Mouse (Mus musculus): ENCODE data around the gene Stk17b. TPM values are rescaled to one million over a fixed set of nuclear protein-coding genes. Genes with fewer than 3 reads are reported as not detected.
A peak's percentile ranks its signal among the peaks of the same experiment; 100 is the strongest.

Gene Stk17b
- polyA plus RNA-seq, 1 experiment, result 7.1 TPM

DNA sequence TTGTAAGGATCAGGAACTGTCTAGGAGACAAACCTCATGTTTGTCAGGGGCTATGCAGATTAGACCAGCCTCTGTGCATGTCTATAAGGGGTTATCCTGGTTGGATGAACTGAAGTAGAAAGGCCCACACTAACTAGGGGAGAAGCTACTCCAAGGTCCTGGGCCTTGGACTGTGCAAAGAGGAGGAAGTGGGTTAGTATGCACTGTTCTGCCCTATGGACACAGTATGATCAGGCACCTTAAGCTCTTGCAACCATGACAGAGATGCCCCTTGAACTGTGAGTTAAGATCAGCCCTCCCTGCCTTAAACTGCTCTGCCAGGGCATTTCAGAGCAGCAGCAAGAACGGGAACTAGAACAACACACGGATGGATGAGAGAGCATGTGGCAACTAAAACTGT, 31.3 kb upstream of the Stk17b start:
- Histone ChIP-seq H3K4me3 (ENCODE audit: insufficient read depth, low read length) (no peak overlapping the region), H3K4me1 (ENCODE audit: control insufficient read depth, insufficient read depth, low read length) (peaks cover 4% of the 10 kb centered on the region), H3K27ac (ENCODE audit: insufficient read depth, low read length) (peak overlapping the region; percentile 53; the same call in 1 of the 2 replicates)
- TF ChIP-seq CTCF (IDR thresholded peaks at IDR 0.05; ENCODE audit: extremely low read depth, insufficient read depth, low read length) (no peak), POLR2A (IDR thresholded peaks at IDR 0.05; ENCODE audit: extremely low read depth, insufficient read depth, low read length) (no peak)

DNA sequence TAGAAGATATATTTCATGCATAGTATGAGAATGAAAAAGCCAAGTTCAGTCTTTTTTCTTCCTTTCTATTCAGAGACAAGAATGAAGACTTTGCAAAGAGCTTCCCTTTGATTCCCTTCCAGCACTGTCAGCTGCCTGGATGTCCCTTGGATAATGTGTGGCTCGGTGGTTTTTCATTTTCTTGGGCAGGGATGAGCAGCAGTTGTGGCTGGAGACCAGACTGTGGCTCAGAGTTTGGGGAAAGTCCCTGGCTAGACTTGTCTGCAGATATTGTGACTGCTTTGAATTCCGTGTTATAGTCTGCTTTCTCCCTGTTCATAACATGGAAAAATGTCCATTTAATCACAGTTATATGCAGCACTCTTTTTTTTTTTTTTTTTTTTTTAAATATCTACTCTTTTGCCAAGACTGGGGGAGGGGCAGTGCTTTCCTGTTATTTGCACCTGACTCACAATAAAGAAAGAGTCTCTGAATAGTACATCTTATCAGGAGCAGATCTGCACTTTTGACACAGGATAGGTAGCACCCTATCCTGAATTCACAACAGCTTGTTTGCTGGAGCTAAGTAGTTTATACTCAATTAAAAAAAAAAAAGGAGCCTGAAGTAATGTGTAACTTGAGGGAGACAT, 29.2 kb upstream of the Stk17b start:
- H3K27ac ChIP-seq (ENCODE audit: insufficient read depth, low read length), result no peak overlapping the region
- TF ChIP-seq POLR2A (IDR thresholded peaks at IDR 0.05; ENCODE audit: extremely low read depth, insufficient read depth, low read length) (no peak), CTCF (IDR thresholded peaks at IDR 0.05; ENCODE audit: extremely low read depth, insufficient read depth, low read length) (no peak)
- H3K4me1 ChIP-seq (ENCODE audit: control insufficient read depth, insufficient read depth, low read length), result peaks cover 2% of the 10 kb centered on the region; the same call in 1 of the 2 replicates
- H3K4me3 ChIP-seq (ENCODE audit: insufficient read depth, low read length), result no peak overlapping the region

DNA sequence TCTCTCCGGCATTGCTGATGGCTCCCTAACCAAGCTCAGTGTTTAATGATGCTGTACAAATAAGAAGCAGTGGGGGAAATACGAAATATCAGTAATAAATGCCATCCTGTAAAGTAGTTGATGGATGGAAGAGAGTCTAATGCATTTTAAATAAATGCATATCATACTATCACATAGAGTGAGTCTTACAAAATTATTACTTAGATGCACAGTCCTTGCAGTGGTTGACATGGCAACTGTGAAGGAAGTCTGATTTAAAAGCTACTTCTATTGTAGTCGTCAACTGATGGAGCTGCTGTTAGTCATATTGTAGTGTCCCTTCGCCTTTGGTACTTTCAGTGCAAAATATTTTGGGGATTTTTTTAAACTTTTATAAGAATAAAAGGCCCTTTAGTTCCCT, 26.9 kb upstream of the Stk17b start:
- no peak for TF ChIP-seq POLR2A (IDR thresholded peaks at IDR 0.05; ENCODE audit: extremely low read depth, insufficient read depth, low read length)
- TF ChIP-seq CTCF (IDR thresholded peaks at IDR 0.05; ENCODE audit: extremely low read depth, insufficient read depth, low read length), result no peak
- Histone ChIP-seq H3K27ac (ENCODE audit: insufficient read depth, low read length) (no peak overlapping the region), H3K4me3 (ENCODE audit: insufficient read depth, low read length) (no peak overlapping the region), H3K4me1 (ENCODE audit: control insufficient read depth, insufficient read depth, low read length) (peaks cover 2% of the 10 kb centered on the region; the same call in 1 of the 2 replicates)

DNA sequence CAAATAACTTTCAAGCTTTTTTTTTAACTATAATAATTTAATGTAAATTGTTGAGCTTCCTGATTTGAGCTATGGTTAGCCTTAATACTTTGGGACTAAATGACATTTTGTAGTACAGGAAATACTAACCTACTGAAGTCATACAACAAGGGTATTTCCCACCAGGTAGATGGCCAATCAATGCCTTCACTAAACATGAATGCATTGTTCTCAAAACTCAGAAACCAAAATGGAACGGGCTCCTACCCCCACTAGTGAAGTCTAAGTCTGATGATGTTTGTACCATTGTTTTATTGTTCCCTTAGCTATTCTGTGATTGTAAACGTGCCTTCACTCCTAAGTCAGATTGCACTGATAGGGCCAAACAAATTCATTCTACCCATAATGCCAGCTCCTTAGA, 23.2 kb upstream of the Stk17b start:
- TF ChIP-seq POLR2A (IDR thresholded peaks at IDR 0.05; ENCODE audit: extremely low read depth, insufficient read depth, low read length) (no peak), CTCF (IDR thresholded peaks at IDR 0.05; ENCODE audit: extremely low read depth, insufficient read depth, low read length) (no peak)
- Histone ChIP-seq H3K4me1 (ENCODE audit: control insufficient read depth, insufficient read depth, low read length) (no peaks in the 10 kb centered on the region), H3K4me3 (ENCODE audit: insufficient read depth, low read length) (no peak overlapping the region), H3K27ac (ENCODE audit: insufficient read depth, low read length) (no peak overlapping the region)

DNA sequence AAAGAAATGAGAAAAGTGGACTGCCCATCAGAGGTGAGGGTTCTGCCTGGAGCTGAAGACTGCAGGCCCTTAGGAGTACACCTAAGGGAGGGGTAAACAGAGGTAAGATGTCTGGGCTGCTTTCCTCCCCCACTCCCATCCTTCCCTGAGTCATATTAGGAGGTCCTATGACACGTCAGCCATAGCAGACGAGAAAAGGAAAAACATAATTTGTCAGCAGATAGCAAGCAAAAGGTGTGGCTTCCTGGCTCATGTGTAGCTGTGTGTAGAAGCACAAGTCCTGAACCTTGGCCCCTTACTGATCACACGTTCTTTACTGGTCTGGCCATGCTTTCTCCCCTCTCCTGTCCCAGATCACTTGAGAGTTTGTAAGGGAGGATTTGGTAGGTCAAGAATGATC, 12.8 kb upstream of the Stk17b start:
- Histone ChIP-seq H3K27ac (ENCODE audit: insufficient read depth, low read length) (no peak overlapping the region), H3K4me1 (ENCODE audit: control insufficient read depth, insufficient read depth, low read length) (no peaks in the 10 kb centered on the region), H3K4me3 (ENCODE audit: insufficient read depth, low read length) (no peak overlapping the region)
- no peak for TF ChIP-seq POLR2A (IDR thresholded peaks at IDR 0.05; ENCODE audit: extremely low read depth, insufficient read depth, low read length)
- TF ChIP-seq CTCF (IDR thresholded peaks at IDR 0.05; ENCODE audit: extremely low read depth, insufficient read depth, low read length), result no peak

DNA sequence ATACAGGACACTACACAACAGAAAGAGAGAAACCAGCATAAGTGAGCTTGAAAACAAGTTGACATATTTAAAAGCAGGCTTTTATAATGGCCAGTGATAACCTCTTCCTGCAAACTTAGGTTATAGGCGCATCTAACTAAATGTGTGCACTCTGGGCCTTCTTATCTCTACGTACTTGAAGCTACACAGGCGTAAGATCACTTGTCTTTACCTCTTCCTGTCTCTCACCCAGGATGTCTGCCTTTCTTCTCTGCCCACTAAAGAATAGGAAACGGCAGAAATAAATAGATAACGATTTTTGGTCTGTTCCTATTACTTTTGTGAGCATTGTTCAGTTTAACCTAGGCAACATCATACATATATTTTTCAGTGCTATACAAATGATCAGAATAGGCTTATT, 12.1 kb upstream of the Stk17b start:
- no peaks in the 10 kb centered on the region for H3K4me1 ChIP-seq (ENCODE audit: control insufficient read depth, insufficient read depth, low read length)
- TF ChIP-seq POLR2A (IDR thresholded peaks at IDR 0.05; ENCODE audit: extremely low read depth, insufficient read depth, low read length), result no peak
- TF ChIP-seq CTCF (IDR thresholded peaks at IDR 0.05; ENCODE audit: extremely low read depth, insufficient read depth, low read length), result no peak
- no peak overlapping the region for H3K4me3 ChIP-seq (ENCODE audit: insufficient read depth, low read length)
- H3K27ac ChIP-seq (ENCODE audit: insufficient read depth, low read length), result no peak overlapping the region

DNA sequence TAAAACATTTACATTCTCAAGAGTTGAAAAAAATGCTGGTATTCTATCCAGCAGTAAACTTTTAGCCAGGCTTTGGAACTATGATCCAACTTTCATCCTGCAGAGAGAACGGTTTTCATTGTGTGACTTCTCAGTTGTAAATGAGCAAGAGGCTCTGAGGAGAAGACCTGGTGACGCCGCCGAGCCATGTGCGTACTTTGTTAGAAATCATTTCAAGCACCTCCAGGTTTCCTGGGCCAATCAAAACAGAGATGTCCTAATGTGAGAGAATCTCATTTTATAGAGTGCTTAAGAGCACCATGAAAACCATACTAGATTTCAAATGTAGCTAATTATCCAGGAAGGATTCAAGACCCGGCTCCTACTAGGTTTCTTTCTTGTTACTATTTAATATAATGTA, 11.2 kb upstream of the Stk17b start:
- no peak for TF ChIP-seq CTCF (IDR thresholded peaks at IDR 0.05; ENCODE audit: extremely low read depth, insufficient read depth, low read length)
- no peak for TF ChIP-seq POLR2A (IDR thresholded peaks at IDR 0.05; ENCODE audit: extremely low read depth, insufficient read depth, low read length)
- Histone ChIP-seq H3K4me3 (ENCODE audit: insufficient read depth, low read length) (no peak overlapping the region), H3K27ac (ENCODE audit: insufficient read depth, low read length) (no peak overlapping the region), H3K4me1 (ENCODE audit: control insufficient read depth, insufficient read depth, low read length) (no peaks in the 10 kb centered on the region)

DNA sequence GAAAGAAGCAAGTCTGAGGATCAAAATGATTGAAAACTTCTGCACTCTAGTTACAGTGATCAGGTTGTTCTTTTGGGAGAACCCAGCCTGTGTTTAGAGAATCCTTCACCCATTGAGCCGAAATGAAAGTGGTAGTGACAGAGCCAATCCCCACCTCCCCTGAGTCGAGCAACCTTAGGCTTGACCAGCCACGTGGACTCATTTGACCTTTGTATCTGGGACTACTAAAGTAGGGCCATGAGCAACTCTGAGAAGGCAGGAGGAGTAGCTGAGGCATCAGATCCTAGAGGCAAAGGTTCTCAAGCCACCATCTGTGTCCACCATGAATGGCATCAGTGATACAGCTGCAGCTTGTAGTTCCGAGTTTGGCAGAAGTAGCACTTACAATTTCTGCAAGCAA, 10.6 kb upstream of the Stk17b start:
- Histone ChIP-seq H3K27ac (ENCODE audit: insufficient read depth, low read length) (no peak overlapping the region), H3K4me3 (ENCODE audit: insufficient read depth, low read length) (no peak overlapping the region), H3K4me1 (ENCODE audit: control insufficient read depth, insufficient read depth, low read length) (no peaks in the 10 kb centered on the region)
- TF ChIP-seq CTCF (IDR thresholded peaks at IDR 0.05; ENCODE audit: extremely low read depth, insufficient read depth, low read length) (no peak), POLR2A (IDR thresholded peaks at IDR 0.05; ENCODE audit: extremely low read depth, insufficient read depth, low read length) (no peak)

DNA sequence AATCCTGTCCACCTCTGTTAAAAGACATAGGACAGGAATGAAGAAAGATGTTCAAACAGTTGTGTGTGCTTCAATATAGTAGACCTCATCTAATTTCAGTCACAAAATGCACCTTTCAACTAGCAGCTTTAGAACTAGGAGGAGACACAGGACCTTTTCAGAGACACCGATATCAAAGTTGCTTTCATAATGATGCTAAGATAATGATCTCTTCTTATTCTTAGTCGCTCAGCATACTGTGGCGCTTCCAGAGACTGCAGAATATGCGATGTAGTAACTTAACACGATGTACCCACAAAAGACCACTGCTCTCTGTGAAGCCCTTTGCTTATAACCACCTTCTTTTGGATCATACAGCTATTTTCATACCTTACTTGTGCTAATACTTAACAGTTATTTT, 10.1 kb upstream of the Stk17b start:
- H3K4me1 ChIP-seq (ENCODE audit: control insufficient read depth, insufficient read depth, low read length), result no peaks in the 10 kb centered on the region
- H3K4me3 ChIP-seq (ENCODE audit: insufficient read depth, low read length), result no peak overlapping the region
- H3K27ac ChIP-seq (ENCODE audit: insufficient read depth, low read length), result no peak overlapping the region
- TF ChIP-seq POLR2A (IDR thresholded peaks at IDR 0.05; ENCODE audit: extremely low read depth, insufficient read depth, low read length), result no peak
- TF ChIP-seq CTCF (IDR thresholded peaks at IDR 0.05; ENCODE audit: extremely low read depth, insufficient read depth, low read length), result no peak

DNA sequence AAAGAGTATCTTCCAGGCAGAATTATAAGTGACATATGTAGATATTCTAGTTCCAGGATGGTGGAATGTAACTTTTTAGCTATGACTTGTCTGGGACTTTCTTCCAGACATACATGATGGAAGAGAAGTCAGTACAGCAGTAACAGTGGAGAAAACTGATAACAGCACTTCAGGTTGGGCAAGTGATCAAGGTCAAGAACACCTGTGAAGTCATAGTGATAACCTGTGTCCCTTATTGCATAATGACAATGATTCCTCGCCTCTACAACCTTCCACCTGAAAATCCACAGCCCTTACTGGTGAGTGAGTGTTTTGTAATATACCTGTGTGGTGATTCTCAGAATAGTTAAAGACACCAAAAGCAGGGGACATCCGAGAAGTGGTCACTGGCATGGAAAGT, 9.3 kb upstream of the Stk17b start:
- Histone ChIP-seq H3K4me3 (ENCODE audit: insufficient read depth, low read length) (no peak overlapping the region), H3K27ac (ENCODE audit: insufficient read depth, low read length) (no peak overlapping the region), H3K4me1 (ENCODE audit: control insufficient read depth, insufficient read depth, low read length) (no peaks in the 10 kb centered on the region)
- TF ChIP-seq CTCF (IDR thresholded peaks at IDR 0.05; ENCODE audit: extremely low read depth, insufficient read depth, low read length) (no peak), POLR2A (IDR thresholded peaks at IDR 0.05; ENCODE audit: extremely low read depth, insufficient read depth, low read length) (no peak)
